Mouse (Mus musculus): ENCODE results near the gene Bpi. TPM values are rescaled to one million over a fixed set of nuclear protein-coding genes. Genes with fewer than 3 reads are reported as not detected.

The Bpi gene
- polyA plus RNA-seq, 1 experiment from 2014 or later: not detected

- Histone ChIP-seq H3K9ac (ENCODE audit: low read length) (no peak overlapping the region), H3K27ac (ENCODE audit: low read depth, low read length) (no peak overlapping the region), H3K4me3 (ENCODE audit: low read depth, low read length) (no peak overlapping the region), H3K4me2 (ENCODE audit: low read depth, low read length, severe bottlenecking) (no peak overlapping the region), H3K27me3 (ENCODE audit: control insufficient read depth, insufficient read depth, low read length) (no peaks in the 10 kb centered on the region), H3K4me1 (replicated peaks; ENCODE audit: control insufficient read depth, insufficient read depth, low read length) (peaks cover 4% of the 10 kb centered on the region; the same call in 1 of the 2 replicates), H3K9me3 (ENCODE audit: control insufficient read depth, low read length) (no peaks in the 10 kb centered on the region), H3K36me3 (ENCODE audit: control insufficient read depth, insufficient read depth, low read length) (no peaks in the 10 kb centered on the region)
- 65% methylated on average over 3 of the region's 3 CpGs for WGBS
- DNase-seq (ENCODE audit: low spot score) (no peak), ATAC-seq (replicated peaks; ENCODE audit: low FRiP score) (no peak)
These were observed 25.5 kb upstream of the Bpi start for GRCm38 (mm10) chr2:158232414-158232813.

- Histone ChIP-seq H3K9ac (ENCODE audit: low read length) (no peak overlapping the region), H3K4me2 (ENCODE audit: low read depth, low read length, severe bottlenecking) (no peak overlapping the region), H3K36me3 (ENCODE audit: control insufficient read depth, insufficient read depth, low read length) (no peaks in the 10 kb centered on the region), H3K27ac (ENCODE audit: low read depth, low read length) (no peak overlapping the region), H3K27me3 (ENCODE audit: control insufficient read depth, insufficient read depth, low read length) (no peaks in the 10 kb centered on the region), H3K4me1 (replicated peaks; ENCODE audit: control insufficient read depth, insufficient read depth, low read length) (peaks cover 4% of the 10 kb centered on the region; the same call in 1 of the 2 replicates), H3K9me3 (ENCODE audit: control insufficient read depth, low read length) (no peaks in the 10 kb centered on the region), H3K4me3 (ENCODE audit: low read depth, low read length) (no peak overlapping the region)
- 76% methylated on average over 3 of the region's 3 CpGs for WGBS
- no peak for DNase-seq (ENCODE audit: low spot score)
- ATAC-seq (replicated peaks; ENCODE audit: low FRiP score): no peak
These were observed 24.8 kb upstream of the Bpi start for GRCm38 (mm10) chr2:158233106-158233505.

- Histone ChIP-seq H3K4me3 (ENCODE audit: low read depth, low read length) (no peak overlapping the region), H3K4me2 (ENCODE audit: low read depth, low read length, severe bottlenecking) (no peak overlapping the region), H3K9me3 (ENCODE audit: control insufficient read depth, low read length) (no peaks in the 10 kb centered on the region), H3K27me3 (ENCODE audit: control insufficient read depth, insufficient read depth, low read length) (no peaks in the 10 kb centered on the region), H3K4me1 (replicated peaks; ENCODE audit: control insufficient read depth, insufficient read depth, low read length) (no peaks in the 10 kb centered on the region), H3K27ac (ENCODE audit: low read depth, low read length) (no peak overlapping the region), H3K36me3 (ENCODE audit: control insufficient read depth, insufficient read depth, low read length) (no peaks in the 10 kb centered on the region), H3K9ac (ENCODE audit: low read length) (no peak overlapping the region)
- DNase-seq (ENCODE audit: low spot score) (no peak), ATAC-seq (replicated peaks; ENCODE audit: low FRiP score) (no peak)
These were observed 21.2 kb upstream of the Bpi start for GRCm38 (mm10) chr2:158236698-158237097.

GRCm38 (mm10) chr2:158238101-158238500, 19.8 kb upstream of the Bpi start:
- no peak overlapping the region for H3K4me3 ChIP-seq (ENCODE audit: low read depth, low read length)
- DNase-seq (ENCODE audit: low spot score) (no peak), ATAC-seq (replicated peaks; ENCODE audit: low FRiP score) (no peak)
- H3K27me3 ChIP-seq (ENCODE audit: control insufficient read depth, insufficient read depth, low read length): no peaks in the 10 kb centered on the region
- H3K4me1 ChIP-seq (replicated peaks; ENCODE audit: control insufficient read depth, insufficient read depth, low read length): no peaks in the 10 kb centered on the region
- H3K9ac ChIP-seq (ENCODE audit: low read length): no peak overlapping the region
- 91% methylated on average over 5 of the region's 5 CpGs for WGBS
- H3K4me2 ChIP-seq (ENCODE audit: low read depth, low read length, severe bottlenecking): no peak overlapping the region
- no peaks in the 10 kb centered on the region for H3K36me3 ChIP-seq (ENCODE audit: control insufficient read depth, insufficient read depth, low read length)
- no peak overlapping the region for H3K27ac ChIP-seq (ENCODE audit: low read depth, low read length)
- H3K9me3 ChIP-seq (ENCODE audit: control insufficient read depth, low read length): no peaks in the 10 kb centered on the region

- no peak for DNase-seq (ENCODE audit: low spot score)
- H3K9ac ChIP-seq (ENCODE audit: low read length): no peak overlapping the region
- H3K27ac ChIP-seq (ENCODE audit: low read depth, low read length): no peak overlapping the region
- no peaks in the 10 kb centered on the region for H3K4me1 ChIP-seq (replicated peaks; ENCODE audit: control insufficient read depth, insufficient read depth, low read length)
- 58% methylated on average over 5 of the region's 5 CpGs for WGBS
- H3K4me3 ChIP-seq (ENCODE audit: low read depth, low read length): no peak overlapping the region
- H3K9me3 ChIP-seq (ENCODE audit: control insufficient read depth, low read length): no peaks in the 10 kb centered on the region
- H3K36me3 ChIP-seq (ENCODE audit: control insufficient read depth, insufficient read depth, low read length): no peaks in the 10 kb centered on the region
- no peak for ATAC-seq (replicated peaks; ENCODE audit: low FRiP score)
- H3K27me3 ChIP-seq (ENCODE audit: control insufficient read depth, insufficient read depth, low read length): no peaks in the 10 kb centered on the region
- no peak overlapping the region for H3K4me2 ChIP-seq (ENCODE audit: low read depth, low read length, severe bottlenecking)
These were observed 16.7 kb upstream of the Bpi start for GRCm38 (mm10) chr2:158241126-158241738.

- Histone ChIP-seq H3K9ac (ENCODE audit: low read length) (no peak overlapping the region), H3K27me3 (ENCODE audit: control insufficient read depth, insufficient read depth, low read length) (no peaks in the 10 kb centered on the region), H3K36me3 (ENCODE audit: control insufficient read depth, insufficient read depth, low read length) (no peaks in the 10 kb centered on the region), H3K4me1 (replicated peaks; ENCODE audit: control insufficient read depth, insufficient read depth, low read length) (no peaks in the 10 kb centered on the region), H3K9me3 (ENCODE audit: control insufficient read depth, low read length) (no peaks in the 10 kb centered on the region), H3K27ac (ENCODE audit: low read depth, low read length) (no peak overlapping the region), H3K4me2 (ENCODE audit: low read depth, low read length, severe bottlenecking) (no peak overlapping the region), H3K4me3 (ENCODE audit: low read depth, low read length) (no peak overlapping the region)
- no peak for DNase-seq (ENCODE audit: low spot score)
- no peak for ATAC-seq (replicated peaks; ENCODE audit: low FRiP score)
- 93% methylated on average over 18 of the region's 18 CpGs for WGBS
These were observed 15.6 kb upstream of the Bpi start for GRCm38 (mm10) chr2:158242170-158242896.

- Histone ChIP-seq H3K9me3 (ENCODE audit: control insufficient read depth, low read length) (no peaks in the 10 kb centered on the region), H3K36me3 (ENCODE audit: control insufficient read depth, insufficient read depth, low read length) (no peaks in the 10 kb centered on the region), H3K9ac (ENCODE audit: low read length) (no peak overlapping the region), H3K27me3 (ENCODE audit: control insufficient read depth, insufficient read depth, low read length) (no peaks in the 10 kb centered on the region), H3K4me3 (ENCODE audit: low read depth, low read length) (no peak overlapping the region), H3K4me1 (replicated peaks; ENCODE audit: control insufficient read depth, insufficient read depth, low read length) (no peaks in the 10 kb centered on the region), H3K4me2 (ENCODE audit: low read depth, low read length, severe bottlenecking) (no peak overlapping the region), H3K27ac (ENCODE audit: low read depth, low read length) (no peak overlapping the region)
- DNase-seq (ENCODE audit: low spot score): no peak
- no peak for ATAC-seq (replicated peaks; ENCODE audit: low FRiP score)
- WGBS: 85% methylated on average over 18 of the region's 18 CpGs
These were observed 14.6 kb upstream of the Bpi start for GRCm38 (mm10) chr2:158243129-158243870.

GRCm38 (mm10) chr2:158245072-158245817, 12.6 kb upstream of the Bpi start:
- no peaks in the 10 kb centered on the region for H3K9me3 ChIP-seq (ENCODE audit: control insufficient read depth, low read length)
- ATAC-seq (replicated peaks; ENCODE audit: low FRiP score) (no peak), DNase-seq (ENCODE audit: low spot score) (no peak)
- 62% methylated on average over 4 of the region's 4 CpGs for WGBS
- no peak overlapping the region for H3K9ac ChIP-seq (ENCODE audit: low read length)
- H3K27ac ChIP-seq (ENCODE audit: low read depth, low read length): no peak overlapping the region
- no peaks in the 10 kb centered on the region for H3K4me1 ChIP-seq (replicated peaks; ENCODE audit: control insufficient read depth, insufficient read depth, low read length)
- no peaks in the 10 kb centered on the region for H3K36me3 ChIP-seq (ENCODE audit: control insufficient read depth, insufficient read depth, low read length)
- H3K4me3 ChIP-seq (ENCODE audit: low read depth, low read length): no peak overlapping the region
- no peaks in the 10 kb centered on the region for H3K27me3 ChIP-seq (ENCODE audit: control insufficient read depth, insufficient read depth, low read length)
- H3K4me2 ChIP-seq (ENCODE audit: low read depth, low read length, severe bottlenecking): no peak overlapping the region
